Mouse (Mus musculus) large intestine, adult 2 months (tissue): ENCODE results near the gene Eid3. TPM values are rescaled to one million over a fixed set of nuclear protein-coding genes. Genes with fewer than 3 reads are reported as not detected.

Experiments
- DNase-seq: peaks from one replicate; pipeline ENCODE4 v3.0.0-alpha.2; 2012; ENCODE audit warnings: low read depth, low spot score
- WGBS: fragments of 180-500 bp; shearing (Covaris S2); methylation state at CpG from one replicate; pipeline ENCODE4 v1.1.7; 2018; 5-methylcytosine and 5-hydroxymethylcytosine counted together
- polyA plus RNA-seq: library from polyadenylated mRNA; depleted of rRNA; stranded (reverse); fragments of >200 nt; gene quantifications from 2 replicates; pipeline ENCODE4 v1.2.3, GENCODE M21; 2012; rRNA removed

Gene Eid3
- 0.35 and 0.80 TPM in 2 replicates for polyA plus RNA-seq

GRCm38 (mm10) chr10:82866356-82866755, at the start of gene Eid3:
Gene Eid3 (plus strand): TSS chr10:82866626.
- WGBS, result 70% methylated on average over 9 of the region's 9 CpGs
- no peak for DNase-seq

- no peak for DNase-seq
- WGBS, result 95% methylated on average over 3 of the region's 3 CpGs
These were observed 48.9 kb upstream of the Eid3 start for GRCm38 (mm10) chr10:82817514-82817913.

DNA sequence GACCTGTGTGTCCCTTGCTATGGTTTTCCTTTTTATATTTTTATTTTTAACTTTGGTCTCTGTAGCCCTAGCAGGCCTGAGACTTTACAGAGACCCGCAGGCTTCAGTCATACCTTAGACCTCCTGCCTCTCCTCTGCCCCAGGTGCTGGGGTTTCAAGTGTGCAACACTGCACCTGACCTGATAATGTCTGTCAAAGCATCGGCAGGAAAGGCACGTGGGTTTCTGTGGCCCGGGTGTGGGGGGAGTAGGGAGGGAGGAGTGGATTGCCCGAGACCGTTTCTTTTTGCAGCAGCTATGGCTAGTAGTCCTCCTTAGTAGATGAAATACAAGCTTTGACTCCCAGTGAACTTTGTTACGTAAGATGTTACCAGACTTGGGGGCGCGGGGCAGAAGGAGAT, 48.5 kb upstream of the Eid3 start:
- 66% methylated on average over 9 of the region's 9 CpGs for WGBS
- DNase-seq, result no peak

DNA sequence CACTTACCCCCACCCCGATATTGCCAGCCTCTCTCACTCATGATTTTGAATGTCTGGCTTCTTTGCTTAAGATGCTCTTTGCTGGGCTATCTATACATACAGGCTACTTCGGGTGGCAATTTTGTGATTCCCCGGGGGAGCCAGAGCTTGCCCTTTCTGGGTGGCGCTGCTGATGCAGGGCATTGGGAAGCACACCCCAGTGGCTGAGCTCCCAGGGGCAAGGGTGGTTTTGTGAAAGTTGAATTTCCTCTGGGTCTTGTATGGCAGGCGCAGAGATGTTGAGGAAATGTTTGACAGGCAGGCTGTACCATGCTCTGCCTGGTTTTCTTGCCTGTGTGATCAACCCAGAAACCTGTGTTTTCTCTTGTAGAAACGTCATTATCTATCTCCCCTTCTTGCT, 47.8 kb upstream of the Eid3 start:
- no peak for DNase-seq
- 88% methylated on average over 6 of the region's 6 CpGs for WGBS

- 88% methylated on average over 14 of the region's 14 CpGs for WGBS
- no peak for DNase-seq
These were observed 43.2 kb upstream of the Eid3 start for GRCm38 (mm10) chr10:82823108-82823778.

DNA sequence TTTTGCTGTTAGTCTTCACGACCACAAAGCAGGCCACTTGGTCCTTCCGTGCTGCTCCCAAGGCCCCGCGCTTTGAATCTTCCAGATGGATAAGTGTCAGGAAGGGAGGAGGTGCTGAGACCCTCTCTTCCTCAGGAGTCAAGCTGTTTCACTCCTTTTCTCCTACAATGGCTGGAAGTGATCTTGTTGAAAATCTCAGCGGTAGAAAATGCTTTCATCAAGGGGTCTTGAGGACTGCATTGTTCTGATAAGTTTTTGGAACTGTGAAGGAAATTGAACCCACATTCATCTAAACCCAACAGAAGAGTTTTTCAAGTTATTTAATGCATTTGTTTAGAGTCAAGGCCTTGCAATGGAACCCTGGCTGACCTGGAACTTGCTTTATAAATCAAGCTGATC, 42.6 kb upstream of the Eid3 start:
- WGBS, result 86% methylated on average over 5 of the region's 5 CpGs
- DNase-seq, result no peak

- 46% methylated on average over 10 of the region's 10 CpGs for WGBS
These were observed 41.9 kb upstream of the Eid3 start for GRCm38 (mm10) chr10:82824541-82824940.

GRCm38 (mm10) chr10:82826516-82826915, 39.9 kb upstream of the Eid3 start:
- WGBS, result 35% methylated on average over 6 of the region's 6 CpGs

More at GRCm38 (mm10) chr10:82824541-82824940, 41.9 kb upstream of the Eid3 start:
- no peak for DNase-seq

DNA sequence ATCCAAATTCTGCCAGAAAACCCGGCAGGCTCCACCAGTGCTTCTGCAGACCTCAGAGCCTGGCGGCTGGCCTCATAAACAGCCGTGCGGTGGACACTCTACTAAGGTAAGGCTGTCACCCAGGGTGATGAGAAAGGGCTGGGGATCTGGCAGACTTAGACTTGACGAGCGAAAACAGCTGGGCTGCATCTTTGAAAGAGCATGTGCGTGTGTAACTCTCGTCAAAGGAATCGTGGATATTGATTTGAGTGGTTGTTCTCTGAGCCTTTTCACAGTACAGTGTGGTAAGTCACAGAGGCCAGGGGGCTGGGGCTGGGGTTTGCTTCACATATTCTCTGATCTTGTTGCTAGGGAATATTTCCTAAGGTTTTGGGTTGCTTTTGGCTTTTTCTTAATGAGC, 32.5 kb upstream of the Eid3 start, which contains the start of gene Txnrd1:
Gene Txnrd1 (plus strand): TSS at position 26 of the 400 bp plus-strand sequence.
- DNase-seq, result no peak
- 75% methylated on average over 9 of the region's 9 CpGs for WGBS

More at GRCm38 (mm10) chr10:82826516-82826915, 39.9 kb upstream of the Eid3 start:
- no peak for DNase-seq

DNA sequence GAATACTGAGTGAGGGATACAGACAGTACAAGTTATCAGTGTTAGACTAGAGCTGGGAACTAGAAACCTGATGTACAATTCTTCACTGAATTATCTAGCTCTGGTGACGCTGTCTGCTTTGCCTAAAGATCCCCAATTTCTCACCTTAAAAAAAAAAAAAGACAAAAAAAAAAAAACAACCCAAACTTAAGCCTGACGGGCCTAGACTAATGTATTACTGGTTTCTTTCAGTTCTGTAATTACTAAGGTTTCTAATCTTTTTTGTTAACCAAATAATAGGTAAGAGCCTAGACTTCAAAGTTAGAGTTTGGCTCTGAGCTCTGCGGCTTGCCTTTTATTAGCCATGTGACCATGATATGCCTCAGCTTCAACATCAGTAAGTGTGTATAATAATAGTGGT, 30.5 kb upstream of the Eid3 start:
- 89% methylated on average over 3 of the region's 3 CpGs for WGBS
- no peak for DNase-seq

- WGBS, result 35% methylated on average over 7 of the region's 7 CpGs
- no peak for DNase-seq
These were observed 28.0 kb upstream of the Eid3 start for GRCm38 (mm10) chr10:82838390-82838789.

GRCm38 (mm10) chr10:82844090-82844489, 22.3 kb upstream of the Eid3 start:
- DNase-seq, result no peak
- WGBS, result 78% methylated on average over 6 of the region's 6 CpGs

GRCm38 (mm10) chr10:82844731-82845130, 21.7 kb upstream of the Eid3 start:
- WGBS, result 60% methylated on average over 8 of the region's 8 CpGs
- no peak for DNase-seq

DNA sequence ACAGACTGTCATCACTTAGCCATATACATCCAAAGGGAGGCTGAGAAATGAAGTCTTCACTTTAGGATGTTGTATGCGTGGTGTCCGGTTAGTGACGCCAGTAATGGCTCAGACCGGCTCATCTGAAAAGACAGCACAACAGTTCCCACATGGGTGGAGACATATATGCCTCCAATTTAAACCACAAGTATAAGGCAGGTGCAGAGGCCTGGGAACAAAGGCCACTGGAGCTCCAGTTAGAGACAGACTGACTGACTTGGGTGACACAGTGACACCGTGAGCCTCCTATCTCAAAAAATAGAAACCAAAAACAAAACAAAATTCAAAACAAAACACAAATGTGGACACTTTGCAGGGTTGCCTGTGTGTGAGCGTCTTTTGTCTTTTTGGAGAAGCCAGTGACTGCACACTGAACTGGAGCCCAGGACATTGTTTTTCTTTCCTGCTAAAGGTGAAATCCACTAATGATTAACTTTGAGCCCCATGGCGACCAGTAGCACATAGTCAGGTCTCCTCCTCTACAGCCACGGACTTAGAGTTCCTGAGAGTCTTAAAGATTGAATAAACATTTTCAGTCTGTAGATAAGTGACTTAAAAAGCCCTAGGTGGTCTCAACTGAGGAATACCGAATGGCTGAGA, 18.5 kb upstream of the Eid3 start:
- no peak for DNase-seq
- WGBS, result 35% methylated on average over 9 of the region's 9 CpGs

GRCm38 (mm10) chr10:82849686-82850353, 16.6 kb upstream of the Eid3 start:
- 82% methylated on average over 16 of the region's 16 CpGs for whole genome bisulfite sequencing
- DNase-seq, result no peak

- 90% methylated on average over 5 of the region's 5 CpGs for WGBS
- DNase-seq, result no peak
These were observed 16.1 kb upstream of the Eid3 start for GRCm38 (mm10) chr10:82850354-82850752.

DNA sequence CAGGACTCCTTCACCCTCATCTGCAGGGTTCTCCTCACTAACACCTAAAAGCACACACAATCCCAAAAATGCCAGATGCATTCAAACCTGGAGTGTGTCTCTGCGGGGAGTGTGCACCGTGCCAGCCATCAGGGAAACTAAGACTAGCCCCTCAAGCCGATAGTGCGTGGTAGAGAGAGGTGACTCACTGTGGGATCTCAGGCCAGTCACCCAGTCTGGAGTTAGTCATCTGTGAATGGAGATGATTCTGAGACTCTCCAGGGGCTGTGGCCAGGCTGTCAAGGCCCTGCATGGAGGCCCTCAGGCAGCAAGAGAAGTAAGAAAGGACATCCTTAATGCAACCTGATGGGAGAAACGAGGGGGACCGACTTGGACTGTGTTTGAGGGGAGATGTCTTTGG, 14.7 kb upstream of the Eid3 start:
- DNase-seq, result no peak
- 87% methylated on average over 6 of the region's 6 CpGs for WGBS

GRCm38 (mm10) chr10:82858032-82858680, 8.3 kb upstream of the Eid3 start:
- no peak for DNase-seq
- 28% methylated on average over 10 of the region's 10 CpGs for WGBS

DNA sequence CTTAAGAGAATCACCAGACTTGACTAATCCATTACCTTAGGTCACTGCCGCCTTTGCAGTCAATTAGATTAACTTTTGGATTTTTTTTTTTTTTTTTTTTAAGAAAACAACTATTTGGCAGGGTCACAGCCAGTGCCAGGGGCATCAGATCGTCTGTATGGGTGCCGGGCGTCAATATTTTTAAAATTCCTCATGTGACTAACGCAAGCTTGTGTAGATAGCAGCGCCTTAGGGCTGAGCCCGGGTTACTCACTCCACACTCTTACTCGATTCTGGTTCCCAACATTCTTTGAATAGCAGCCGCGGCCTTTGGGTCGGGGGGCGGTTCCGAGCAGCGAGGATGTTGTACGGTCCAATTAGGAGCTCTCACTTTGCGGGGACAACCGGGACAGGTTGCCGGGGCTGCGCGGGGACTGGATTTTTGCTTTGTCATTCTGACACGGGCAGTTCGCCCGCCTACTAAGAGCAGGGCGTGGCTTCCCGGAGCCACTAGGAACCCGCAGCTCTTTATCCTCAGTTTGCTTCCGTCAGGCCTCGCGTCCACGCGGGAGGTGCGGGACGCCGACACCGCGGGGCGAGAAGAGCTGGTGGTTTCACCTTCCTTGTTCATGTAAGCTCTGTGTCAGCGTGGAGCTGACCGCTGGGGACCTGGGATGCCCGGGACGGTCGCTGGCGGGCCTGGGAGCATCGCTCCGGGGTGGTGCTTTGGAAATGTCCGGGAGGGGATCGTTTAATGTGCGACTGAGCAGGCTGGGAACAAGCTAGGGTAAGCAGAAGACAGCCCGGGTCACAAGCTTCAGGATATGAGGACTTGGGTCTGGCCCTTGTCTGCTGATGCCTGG, 7.5 kb upstream of the Eid3 start:
- peak; percentile 78 for DNase-seq
- under 1% methylated on average over 49 of the region's 49 CpGs for WGBS
